Mouse (Mus musculus): ENCODE measurements at regions not wholly inside any gene's neighbourhood (a gene's known extent, or its start where the extent isn't known, plus 50 kb on each side); places are given as distances from the start of the nearest gene placed in this dataset.
A peak's percentile ranks its signal among the peaks of the same experiment; 100 is the strongest.

DNA sequence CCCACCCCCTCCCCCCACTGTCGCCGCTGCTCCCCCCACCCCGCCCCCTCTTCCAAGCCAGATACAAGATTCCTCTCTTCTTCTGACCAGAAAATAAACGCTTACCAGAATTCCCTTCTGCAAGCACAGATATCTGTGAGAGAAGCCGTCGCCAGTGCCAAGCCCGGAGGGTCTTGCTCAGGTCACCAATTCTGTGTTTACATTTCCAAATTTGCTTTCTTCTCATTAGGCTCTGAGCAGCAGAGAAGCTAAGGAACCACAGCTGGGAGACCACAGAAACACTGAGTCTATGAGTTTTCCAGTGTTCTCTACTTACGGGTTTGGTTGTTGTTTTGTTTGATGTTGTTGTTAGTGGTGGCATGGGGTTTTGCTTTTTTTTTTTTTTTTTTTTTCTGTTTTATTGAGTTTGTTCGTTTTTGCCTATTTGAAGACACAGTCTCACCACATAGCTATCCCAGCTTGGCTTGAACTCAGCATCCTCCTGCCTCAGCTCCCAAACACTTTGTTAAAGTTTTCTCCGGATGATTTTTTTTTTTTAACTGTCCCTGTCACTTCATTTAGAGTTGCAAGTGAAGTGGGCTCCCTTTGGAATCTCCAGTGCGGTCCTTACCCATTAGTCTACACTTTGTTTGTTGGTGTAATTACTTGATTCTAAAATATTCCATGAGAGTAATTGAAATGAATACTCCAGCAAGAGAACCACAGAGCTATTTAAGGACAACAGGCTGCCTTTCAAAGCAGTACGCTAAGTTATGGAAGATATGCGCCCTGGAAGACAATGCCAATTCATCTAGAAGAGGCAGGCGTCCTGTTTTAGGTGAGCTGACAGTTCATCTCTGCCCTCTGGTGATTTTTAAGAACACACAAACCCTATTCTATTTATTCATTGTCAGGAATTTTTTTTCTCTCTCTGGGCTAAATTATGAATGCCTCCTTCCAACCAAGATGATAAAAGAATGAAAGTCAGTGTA, 111.2 kb upstream of the Cpm start:
- no peak overlapping the region for H3K4me2 ChIP-seq (replicated peaks; ENCODE audit: low read depth)
- 58% methylated on average over 14 of the region's 14 CpGs for WGBS
- no peaks in the 10 kb centered on the region for H3K27me3 ChIP-seq (replicated peaks; ENCODE audit: control insufficient read depth, insufficient read depth, low read length)
- H3K9me3 ChIP-seq (ENCODE audit: control insufficient read depth), result no peaks in the 10 kb centered on the region
- H3K4me1 ChIP-seq (replicated peaks; ENCODE audit: control insufficient read depth, insufficient read depth, low read length), result no peaks in the 10 kb centered on the region
- ATAC-seq, result no peak
- no peak overlapping the region for H3K27ac ChIP-seq (ENCODE audit: low read depth, low read length)
- H3K4me3 ChIP-seq (ENCODE audit: low read depth, low read length), result no peak overlapping the region
- TF ChIP-seq CTCF (IDR thresholded peaks at IDR 0.05; ENCODE audit: low read depth), result no peak
- H3K36me3 ChIP-seq (ENCODE audit: control insufficient read depth, insufficient read depth), result no peaks in the 10 kb centered on the region
- no peak overlapping the region for H3K9ac ChIP-seq (ENCODE audit: low read depth, low read length)

DNA sequence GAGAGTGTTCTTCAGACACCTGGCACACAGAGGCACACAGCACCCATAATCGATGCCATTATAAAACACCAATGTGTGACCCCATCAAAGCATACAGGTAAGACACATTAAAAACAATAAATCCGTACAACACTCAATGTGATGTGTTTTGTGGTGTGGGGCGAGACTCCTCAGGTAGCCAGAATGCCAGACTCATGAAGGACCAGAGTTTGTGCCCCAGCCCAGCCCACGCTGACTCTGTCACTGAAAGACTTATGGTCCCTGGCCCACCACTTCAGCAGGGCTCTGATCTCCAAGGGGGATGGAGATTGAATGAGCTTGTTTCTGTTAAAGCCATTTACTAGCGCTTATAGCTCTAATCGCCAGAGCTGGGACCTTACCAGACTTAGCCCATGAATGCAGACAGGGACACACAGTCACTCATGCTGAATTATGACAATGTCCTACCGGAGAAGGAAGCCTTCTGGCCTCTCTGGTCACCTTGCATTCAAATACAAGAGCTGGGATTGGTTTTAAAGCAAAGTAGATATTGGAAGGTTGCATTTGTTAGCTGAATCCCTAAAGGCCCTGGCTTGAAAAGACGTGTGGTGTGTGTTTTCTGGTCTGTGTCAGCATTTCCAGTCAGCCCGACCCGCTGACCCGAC, 112.1 kb upstream of the Cpm start:
- no peaks in the 10 kb centered on the region for H3K36me3 ChIP-seq (ENCODE audit: control insufficient read depth, insufficient read depth)
- H3K27ac ChIP-seq (ENCODE audit: low read depth, low read length), result no peak overlapping the region
- TF ChIP-seq CTCF (IDR thresholded peaks at IDR 0.05; ENCODE audit: low read depth), result no peak
- H3K4me3 ChIP-seq (ENCODE audit: low read depth, low read length), result no peak overlapping the region
- no peak overlapping the region for H3K9ac ChIP-seq (ENCODE audit: low read depth, low read length)
- no peak overlapping the region for H3K4me2 ChIP-seq (replicated peaks; ENCODE audit: low read depth)
- no peak for ATAC-seq
- no peaks in the 10 kb centered on the region for H3K4me1 ChIP-seq (replicated peaks; ENCODE audit: control insufficient read depth, insufficient read depth, low read length)
- WGBS, result 60% methylated on average over 11 of the region's 11 CpGs
- H3K27me3 ChIP-seq (replicated peaks; ENCODE audit: control insufficient read depth, insufficient read depth, low read length), result no peaks in the 10 kb centered on the region
- no peaks in the 10 kb centered on the region for H3K9me3 ChIP-seq (ENCODE audit: control insufficient read depth)

DNA sequence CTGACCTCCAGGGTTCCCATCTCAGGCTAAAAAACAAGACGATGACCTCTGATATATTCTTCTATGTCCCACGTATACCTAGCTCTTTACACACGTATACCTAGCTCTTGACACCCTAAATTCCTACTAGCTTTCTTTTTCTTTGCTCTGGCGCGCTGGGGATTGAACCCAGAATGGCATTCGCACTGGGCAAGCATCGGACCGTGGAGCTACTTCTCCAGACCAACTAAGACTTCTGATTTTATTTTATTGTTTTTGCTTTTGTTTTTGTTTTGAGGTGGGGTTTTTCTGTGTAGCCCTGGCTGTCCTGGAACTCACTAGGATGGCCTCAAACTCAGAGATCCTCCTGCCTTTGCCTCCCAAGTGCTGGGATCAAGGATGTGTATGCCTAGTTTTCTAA, 112.8 kb upstream of the Cpm start:
- TF ChIP-seq CTCF (IDR thresholded peaks at IDR 0.05; ENCODE audit: low read depth), result no peak
- 86% methylated on average over 8 of the region's 8 CpGs for WGBS
- Histone ChIP-seq H3K9ac (ENCODE audit: low read depth, low read length) (no peak overlapping the region), H3K4me1 (replicated peaks; ENCODE audit: control insufficient read depth, insufficient read depth, low read length) (no peaks in the 10 kb centered on the region), H3K27ac (ENCODE audit: low read depth, low read length) (no peak overlapping the region), H3K27me3 (replicated peaks; ENCODE audit: control insufficient read depth, insufficient read depth, low read length) (no peaks in the 10 kb centered on the region), H3K9me3 (ENCODE audit: control insufficient read depth) (no peaks in the 10 kb centered on the region), H3K4me3 (ENCODE audit: low read depth, low read length) (no peak overlapping the region), H3K36me3 (ENCODE audit: control insufficient read depth, insufficient read depth) (no peaks in the 10 kb centered on the region), H3K4me2 (replicated peaks; ENCODE audit: low read depth) (no peak overlapping the region)
- no peak for ATAC-seq

DNA sequence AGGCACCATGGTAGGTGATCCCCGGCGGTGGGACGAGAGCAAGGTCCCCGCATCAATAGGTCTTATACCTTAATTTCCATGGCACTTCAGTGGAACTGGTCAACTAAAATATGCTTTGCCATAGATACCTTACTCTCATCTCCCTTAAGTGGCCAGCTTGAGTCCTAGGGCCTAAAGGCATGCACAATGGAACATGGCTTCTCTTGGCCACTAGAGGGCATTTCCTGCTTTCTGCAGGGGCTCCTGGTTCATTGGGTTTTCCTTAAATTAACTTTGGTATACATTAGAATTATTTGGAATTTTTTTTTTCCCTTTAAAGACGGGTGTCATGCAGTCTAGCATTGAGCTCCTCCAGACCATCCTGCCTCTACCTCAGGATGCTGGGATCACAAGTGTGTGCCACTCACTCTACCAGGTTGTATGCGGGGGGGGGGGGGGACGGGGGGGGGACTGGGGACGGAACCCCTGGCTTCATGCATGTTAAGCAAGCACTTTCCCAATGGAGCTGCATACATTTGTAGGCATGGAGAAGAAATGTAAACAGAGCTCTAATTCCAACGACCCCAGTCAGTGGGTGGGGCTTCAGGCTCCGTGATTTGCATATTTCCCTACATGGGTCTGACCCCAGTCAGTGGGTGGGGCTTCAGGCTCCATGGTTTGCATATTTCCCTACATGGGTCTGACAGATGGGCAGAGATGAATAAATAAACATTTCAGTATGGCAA, 113.4 kb upstream of the Cpm start:
- Histone ChIP-seq H3K27me3 (replicated peaks; ENCODE audit: control insufficient read depth, insufficient read depth, low read length) (no peaks in the 10 kb centered on the region), H3K36me3 (ENCODE audit: control insufficient read depth, insufficient read depth) (no peaks in the 10 kb centered on the region)
- 69% methylated on average over 10 of the region's 10 CpGs for WGBS

DNA sequence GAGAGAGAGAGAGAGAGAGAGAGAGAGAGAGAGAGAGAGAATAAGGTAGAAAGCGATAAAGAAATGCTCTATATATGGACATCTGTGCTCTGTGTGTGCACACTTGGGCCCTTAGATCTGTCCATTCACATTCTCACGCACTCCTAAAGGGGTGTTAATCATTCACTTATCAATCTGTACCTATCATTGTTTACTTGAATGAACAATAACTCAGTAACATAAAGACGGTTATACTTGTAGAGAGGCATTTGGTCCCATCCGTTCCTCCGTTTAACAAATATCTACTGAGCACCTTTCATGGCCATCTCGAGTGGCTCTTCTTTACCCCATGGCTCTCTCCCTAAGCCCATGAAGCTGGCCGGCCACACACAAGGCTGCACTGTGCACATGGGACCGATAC, 114.3 kb upstream of the Cpm start:
- Histone ChIP-seq H3K36me3 (ENCODE audit: control insufficient read depth, insufficient read depth) (no peaks in the 10 kb centered on the region), H3K4me1 (replicated peaks; ENCODE audit: control insufficient read depth, insufficient read depth, low read length) (no peaks in the 10 kb centered on the region), H3K27ac (ENCODE audit: low read depth, low read length) (no peak overlapping the region), H3K4me2 (replicated peaks; ENCODE audit: low read depth) (no peak overlapping the region), H3K27me3 (replicated peaks; ENCODE audit: control insufficient read depth, insufficient read depth, low read length) (no peaks in the 10 kb centered on the region), H3K9ac (ENCODE audit: low read depth, low read length) (no peak overlapping the region), H3K9me3 (ENCODE audit: control insufficient read depth) (no peaks in the 10 kb centered on the region), H3K4me3 (ENCODE audit: low read depth, low read length) (no peak overlapping the region)
- 90% methylated on average over 8 of the region's 8 CpGs for WGBS
- no peak for ATAC-seq
- TF ChIP-seq CTCF (IDR thresholded peaks at IDR 0.05; ENCODE audit: low read depth), result no peak

More for the DNA sequence above, 113.4 kb upstream of the Cpm start:
- Histone ChIP-seq H3K27ac (ENCODE audit: low read depth, low read length) (no peak overlapping the region), H3K4me3 (ENCODE audit: low read depth, low read length) (no peak overlapping the region), H3K9ac (ENCODE audit: low read depth, low read length) (no peak overlapping the region), H3K4me1 (replicated peaks; ENCODE audit: control insufficient read depth, insufficient read depth, low read length) (no peaks in the 10 kb centered on the region), H3K9me3 (ENCODE audit: control insufficient read depth) (no peaks in the 10 kb centered on the region), H3K4me2 (replicated peaks; ENCODE audit: low read depth) (no peak overlapping the region)
- no peak for ATAC-seq
- TF ChIP-seq CTCF (IDR thresholded peaks at IDR 0.05; ENCODE audit: low read depth), result peak; percentile 80

DNA sequence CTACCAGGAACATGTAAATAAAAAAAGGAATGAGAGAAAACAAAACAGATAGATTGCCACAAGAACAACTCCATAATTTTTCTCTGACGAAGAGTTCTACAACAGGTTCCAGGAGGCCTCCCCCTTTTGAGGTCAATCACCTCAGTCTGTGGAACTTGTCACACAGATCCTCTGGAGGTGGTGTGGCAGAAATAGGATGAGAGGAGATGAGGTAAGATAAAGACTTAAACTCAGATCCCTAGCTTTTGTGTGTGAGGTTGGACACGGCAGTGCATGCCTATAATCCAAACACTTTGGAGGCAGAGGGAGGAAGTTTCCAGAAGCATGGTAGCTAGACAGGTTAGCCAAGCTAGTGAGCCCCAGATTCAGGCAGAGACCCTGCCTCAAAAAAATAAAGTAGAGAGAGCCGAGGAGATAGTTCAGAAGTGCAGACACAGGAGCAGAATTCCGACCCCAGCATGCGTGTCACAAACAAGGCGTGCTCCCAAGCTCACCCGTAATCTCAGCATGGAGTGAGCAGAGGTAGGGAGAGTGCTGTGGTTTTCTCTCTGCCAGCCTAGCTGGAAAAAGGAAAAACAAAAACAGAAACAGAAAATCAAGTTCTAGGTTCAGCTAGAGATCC, 115.3 kb upstream of the Cpm start:
- 82% methylated on average over 7 of the region's 7 CpGs for WGBS
- H3K9me3 ChIP-seq (ENCODE audit: control insufficient read depth), result no peaks in the 10 kb centered on the region
- no peak for ATAC-seq
- H3K9ac ChIP-seq (ENCODE audit: low read depth, low read length), result no peak overlapping the region
- H3K27ac ChIP-seq (ENCODE audit: low read depth, low read length), result no peak overlapping the region
- TF ChIP-seq CTCF (IDR thresholded peaks at IDR 0.05; ENCODE audit: low read depth), result no peak
- H3K27me3 ChIP-seq (replicated peaks; ENCODE audit: control insufficient read depth, insufficient read depth, low read length), result no peaks in the 10 kb centered on the region
- H3K4me3 ChIP-seq (ENCODE audit: low read depth, low read length), result no peak overlapping the region
- no peaks in the 10 kb centered on the region for H3K36me3 ChIP-seq (ENCODE audit: control insufficient read depth, insufficient read depth)
- no peak overlapping the region for H3K4me2 ChIP-seq (replicated peaks; ENCODE audit: low read depth)
- H3K4me1 ChIP-seq (replicated peaks; ENCODE audit: control insufficient read depth, insufficient read depth, low read length), result no peaks in the 10 kb centered on the region

All from intestine, postnatal 0 days (tissue).